Mouse (Mus musculus): ENCODE results near the gene F930015N05Rik. TPM values are rescaled to one million over a fixed set of nuclear protein-coding genes. Genes with fewer than 3 reads are reported as not detected.

Gene F930015N05Rik
- polyA plus RNA-seq, 1 experiment, result not detected

DNA sequence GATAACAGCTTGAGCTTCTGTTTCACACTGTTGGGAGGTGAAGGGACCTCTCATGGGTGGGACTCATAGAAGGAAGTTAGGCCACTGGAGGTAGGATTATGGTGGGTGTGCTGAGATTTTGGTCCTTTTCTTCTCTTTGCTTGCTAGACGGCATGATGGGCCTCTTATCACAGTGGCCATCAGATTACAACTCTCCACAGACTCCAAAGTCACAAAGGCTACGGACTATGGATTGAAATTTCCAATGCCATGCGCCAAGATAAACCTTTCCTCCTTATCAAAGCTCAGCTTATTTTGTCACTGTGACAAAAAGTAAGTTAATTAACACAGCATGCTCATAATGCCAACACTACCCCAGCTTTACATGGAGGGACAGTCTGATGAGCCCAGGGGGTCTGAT lies 38.8 kb downstream of the F930015N05Rik start:
- no peak for TF ChIP-seq EP300 (IDR thresholded peaks at IDR 0.05; ENCODE audit: insufficient read depth, low read depth, low read length)
- TF ChIP-seq POLR2A (IDR thresholded peaks at IDR 0.05; ENCODE audit: insufficient read depth, low read length), result no peak
- TF ChIP-seq CTCF (IDR thresholded peaks at IDR 0.05; ENCODE audit: low read depth, low read length), result no peak
- Histone ChIP-seq H3K36me3 (ENCODE audit: control insufficient read depth, insufficient read depth, low read length, poor library complexity, severe bottlenecking) (no peaks in the 10 kb centered on the region), H3K4me1 (ENCODE audit: control insufficient read depth, insufficient read depth, low read length) (no peaks in the 10 kb centered on the region), H3K9me3 (replicated peaks; ENCODE audit: control insufficient read depth, insufficient read depth, low read length, poor library complexity, severe bottlenecking) (0 out of 2 replicates have a peak, but pooled peaks cover 3% of the 10 kb centered on the region), H3K9ac (ENCODE audit: low read depth, poor library complexity, severe bottlenecking) (no peak overlapping the region), H3K4me3 (ENCODE audit: low read depth, low read length) (no peak overlapping the region), H3K27ac (ENCODE audit: insufficient read depth, low read length) (no peak overlapping the region), H3K27me3 (ENCODE audit: control insufficient read depth, insufficient read depth, low read length, poor library complexity, severe bottlenecking) (no peaks in the 10 kb centered on the region; the same call in 1 of the 2 replicates)

DNA sequence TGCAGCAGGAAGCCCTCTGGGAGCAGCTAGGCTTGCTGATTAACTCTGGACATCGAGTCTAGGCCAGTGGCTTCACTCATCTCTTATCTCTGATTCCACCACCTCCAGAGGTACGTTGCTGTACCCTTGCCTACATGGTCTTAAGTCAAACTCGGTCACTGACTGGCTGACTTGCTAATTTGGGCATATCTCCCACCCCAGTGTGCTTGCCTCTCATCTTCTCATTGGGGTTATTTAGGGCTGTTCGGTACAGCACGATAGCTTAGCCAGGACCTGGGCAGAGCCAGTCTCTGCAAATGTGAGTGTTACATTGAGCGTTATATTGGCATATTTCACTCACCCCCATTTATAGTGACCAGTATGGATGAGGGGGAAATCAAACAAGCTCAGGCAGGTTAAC lies 39.5 kb downstream of the F930015N05Rik start:
- Histone ChIP-seq H3K4me1 (ENCODE audit: control insufficient read depth, insufficient read depth, low read length) (no peaks in the 10 kb centered on the region), H3K4me3 (ENCODE audit: low read depth, low read length) (no peak overlapping the region), H3K36me3 (ENCODE audit: control insufficient read depth, insufficient read depth, low read length, poor library complexity, severe bottlenecking) (no peaks in the 10 kb centered on the region), H3K9me3 (replicated peaks; ENCODE audit: control insufficient read depth, insufficient read depth, low read length, poor library complexity, severe bottlenecking) (0 out of 2 replicates have a peak, but pooled peaks cover 3% of the 10 kb centered on the region), H3K27me3 (ENCODE audit: control insufficient read depth, insufficient read depth, low read length, poor library complexity, severe bottlenecking) (no peaks in the 10 kb centered on the region), H3K9ac (ENCODE audit: low read depth, poor library complexity, severe bottlenecking) (no peak overlapping the region), H3K27ac (ENCODE audit: insufficient read depth, low read length) (no peak overlapping the region)
- TF ChIP-seq POLR2A (IDR thresholded peaks at IDR 0.05; ENCODE audit: insufficient read depth, low read length), result no peak
- no peak for TF ChIP-seq EP300 (IDR thresholded peaks at IDR 0.05; ENCODE audit: insufficient read depth, low read depth, low read length)
- TF ChIP-seq CTCF (IDR thresholded peaks at IDR 0.05; ENCODE audit: low read depth, low read length), result no peak

DNA sequence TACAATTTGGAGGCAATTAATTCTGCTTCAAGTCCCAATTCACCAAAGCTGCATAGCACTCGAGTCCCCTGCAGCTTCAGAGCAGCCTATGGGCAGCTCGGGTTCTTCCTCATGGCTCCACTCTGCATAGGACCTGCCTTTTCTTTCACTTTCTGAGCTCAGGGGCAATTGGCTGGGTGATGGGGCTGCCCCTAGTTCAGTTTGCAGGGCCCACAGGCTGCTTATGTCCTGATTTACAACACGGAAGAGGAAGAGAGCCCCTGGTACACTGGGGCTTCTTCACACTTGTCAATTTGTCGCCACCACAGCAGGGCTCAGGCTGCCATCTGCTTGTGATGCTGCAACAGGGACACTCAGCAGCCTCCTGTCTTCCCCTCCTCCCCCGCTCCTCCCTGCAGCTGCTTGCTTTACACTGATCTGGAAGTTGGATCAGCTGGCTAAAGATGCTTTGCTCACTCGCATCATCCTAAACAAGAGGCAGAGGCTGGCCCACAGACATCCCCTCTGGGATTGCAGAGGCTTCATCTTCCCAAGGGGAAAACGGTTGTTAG lies 40.0 kb downstream of the F930015N05Rik start:
- no peak overlapping the region for H3K4me3 ChIP-seq (ENCODE audit: low read depth, low read length)
- no peak overlapping the region for H3K27ac ChIP-seq (ENCODE audit: insufficient read depth, low read length)
- H3K9ac ChIP-seq (ENCODE audit: low read depth, poor library complexity, severe bottlenecking), result no peak overlapping the region
- 0 out of 2 replicates have a peak, but pooled peaks cover 3% of the 10 kb centered on the region for H3K9me3 ChIP-seq (replicated peaks; ENCODE audit: control insufficient read depth, insufficient read depth, low read length, poor library complexity, severe bottlenecking)
- TF ChIP-seq CTCF (IDR thresholded peaks at IDR 0.05; ENCODE audit: low read depth, low read length) (no peak), POLR2A (IDR thresholded peaks at IDR 0.05; ENCODE audit: insufficient read depth, low read length) (no peak), EP300 (IDR thresholded peaks at IDR 0.05; ENCODE audit: insufficient read depth, low read depth, low read length) (no peak)
- H3K4me1 ChIP-seq (ENCODE audit: control insufficient read depth, insufficient read depth, low read length), result no peaks in the 10 kb centered on the region
- H3K36me3 ChIP-seq (ENCODE audit: control insufficient read depth, insufficient read depth, low read length, poor library complexity, severe bottlenecking), result no peaks in the 10 kb centered on the region
- H3K27me3 ChIP-seq (ENCODE audit: control insufficient read depth, insufficient read depth, low read length, poor library complexity, severe bottlenecking), result no peaks in the 10 kb centered on the region

DNA sequence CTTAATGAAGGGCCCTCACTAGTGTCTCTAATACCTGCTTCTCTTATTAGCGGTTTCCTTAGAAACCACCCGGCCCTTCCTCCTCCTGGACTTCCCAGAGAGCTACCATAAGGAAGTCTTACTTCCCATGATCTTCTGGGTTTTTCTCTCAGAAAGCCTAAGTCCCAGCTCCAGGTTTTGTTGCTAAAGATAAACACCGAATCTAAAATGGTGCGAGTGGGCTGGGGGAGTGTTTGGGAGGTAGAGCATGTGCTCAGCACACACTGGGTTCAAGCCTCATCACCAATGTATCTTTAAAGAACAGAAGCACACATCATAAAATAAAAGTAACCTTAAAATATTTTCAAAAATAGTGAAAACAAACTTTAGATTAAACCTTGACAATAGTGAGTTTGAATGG lies 50.1 kb downstream of the F930015N05Rik start:
- H3K4me3 ChIP-seq (ENCODE audit: low read depth, low read length), result no peak overlapping the region
- no peaks in the 10 kb centered on the region for H3K27me3 ChIP-seq (ENCODE audit: control insufficient read depth, insufficient read depth, low read length, poor library complexity, severe bottlenecking)
- no peak overlapping the region for H3K27ac ChIP-seq (ENCODE audit: insufficient read depth, low read length)
- no peaks in the 10 kb centered on the region for H3K9me3 ChIP-seq (replicated peaks; ENCODE audit: control insufficient read depth, insufficient read depth, low read length, poor library complexity, severe bottlenecking)
- no peaks in the 10 kb centered on the region for H3K36me3 ChIP-seq (ENCODE audit: control insufficient read depth, insufficient read depth, low read length, poor library complexity, severe bottlenecking)
- no peak overlapping the region for H3K9ac ChIP-seq (ENCODE audit: low read depth, poor library complexity, severe bottlenecking)
- no peak for TF ChIP-seq POLR2A (IDR thresholded peaks at IDR 0.05; ENCODE audit: insufficient read depth, low read length)
- TF ChIP-seq EP300 (IDR thresholded peaks at IDR 0.05; ENCODE audit: insufficient read depth, low read depth, low read length), result no peak
- no peak for TF ChIP-seq CTCF (IDR thresholded peaks at IDR 0.05; ENCODE audit: low read depth, low read length)
- no peaks in the 10 kb centered on the region for H3K4me1 ChIP-seq (ENCODE audit: control insufficient read depth, insufficient read depth, low read length)

Other genes starting within 250 kb of the F930015N05Rik start
- 0.24 and 0.28 TPM in 2 replicates for gene Hs3st3a1, start 1.3 kb downstream of the F930015N05Rik start, polyA plus RNA-seq (2011; ENCODE audit: insufficient read depth, insufficient read length, low read depth, missing spikeins)

Measured in ES-Bruce4 (cell line).